8 mouse cellular contexts compared by ENCODE assay signal in genomic region chr10:127380767-127381742, GRCm38 (mm10). TPM values are rescaled to one million over a fixed set of nuclear protein-coding genes. Genes with fewer than 3 reads are reported as not detected.
A peak's percentile ranks its signal among the peaks of the same experiment; 100 is the strongest.
DNase-seq lines count a peak whose midpoint lies in the region; ATAC-seq and TF ChIP-seq lines count a peak whose summit lies in the region.

No protein-coding gene starts in this region.

- no peaks in the 10 kb centered on the region for H3K36me3 ChIP-seq in hindbrain, embryonic 15.5 days

- WGBS in hindbrain, embryonic 15.5 days, result 2% methylated on average over 29 of the region's 79 CpGs

- peak; percentile 79 for DNase-seq in NIH3T3 (ENCODE audit: low read depth)
- peak; percentile 40 for DNase-seq in cerebellum, adult 8-10 months
- DNase-seq in forelimb bud, embryonic 11.5 days (ENCODE audit: low read depth, low spot score), result peak; percentile 72
- peak; percentile 47 to 51 for DNase-seq in left cerebral cortex, adult 2 months (ENCODE audit: extremely low spot score in 1 of 2, low spot score in 2 of 2)
- peak; percentile 22 to 46 for DNase-seq in right cerebral cortex, adult 2 months (ENCODE audit: low spot score in 2 of 2)
- peak; percentile 63 for DNase-seq in urinary bladder, postnatal 14 days (ENCODE audit: low spot score)

- no peaks in the 10 kb centered on the region for H3K27me3 ChIP-seq in hindbrain, embryonic 15.5 days

- peak; percentile 88 for ATAC-seq in hindbrain, embryonic 15.5 days (ENCODE audit: low FRiP score, low read depth)
- peak; percentile 68 for ATAC-seq in megakaryocyte, adult 5-6 weeks (ENCODE audit: poor library complexity, severe bottlenecking)

- peak overlapping the region; percentile 92 for H3K27ac ChIP-seq in hindbrain, embryonic 15.5 days (replicated peaks)
- peak overlapping the region; percentile 94 for H3K27ac ChIP-seq in left cerebral cortex, adult 2 months

- intact Hi-C loops in left cerebral cortex, adult 2 months (cut with DNase I), result loop anchor here (1.0 to 2.0 kb wide), 3 partner anchors 27 to 40 kb away; partner anchors contain the start of gene Inhbe

- H3K4me1 ChIP-seq in hindbrain, embryonic 15.5 days (replicated peaks), result peaks cover 17% of the 10 kb centered on the region

- H3K9me3 ChIP-seq in hindbrain, embryonic 15.5 days, result no peaks in the 10 kb centered on the region

- H3K9ac ChIP-seq in hindbrain, embryonic 15.5 days, result peak overlapping the region; percentile 77

- no peak; the same call in 1 of the 2 replicates for TF ChIP-seq CTCF in left cerebral cortex, adult 2 months (IDR thresholded peaks at IDR 0.05)

- peak overlapping the region; percentile 75 for H3K4me3 ChIP-seq in hindbrain, embryonic 15.5 days
- peak overlapping the region; percentile 80 for H3K4me3 ChIP-seq in left cerebral cortex, adult 2 months

- H3K4me2 ChIP-seq in hindbrain, embryonic 15.5 days, result peak overlapping the region; percentile 69

RNA-seq across cellular contexts. Expression of gene R3hdm2, which starts 0.9 kb away (rescaled TPM):
- polyA plus RNA-seq in hindbrain, embryonic 15.5 days (2015; fragmentation: Nextera tagmentation; extraction: Ambion mirVana), result 38.8 and 41.9 TPM in 2 replicates
- total RNA-seq in left cerebral cortex, adult 2 months (2021), result 100 to 1,000 TPM; 365 to 382 TPM
- total RNA-seq in megakaryocyte, adult 5-6 weeks (2015), result 87.2 and 101 TPM in 2 replicates
- total RNA-seq in megakaryocyte, adult 5-6 weeks (2017), result 30.6 and 41.3 TPM in 2 replicates

RNA-seq across cellular contexts. Expression of gene Inhbc, which starts 10.8 kb away (rescaled TPM):
- polyA plus RNA-seq in hindbrain, embryonic 15.5 days (2015; fragmentation: Nextera tagmentation; extraction: Ambion mirVana), result not detected in 2 replicates
- total RNA-seq in left cerebral cortex, adult 2 months (2021), result not detected
- not detected in 2 replicates for total RNA-seq in megakaryocyte, adult 5-6 weeks (2015)
- total RNA-seq in megakaryocyte, adult 5-6 weeks (2017), result not detected in 2 replicates

RNA-seq across cellular contexts. Expression of gene Inhbe, which starts 26.8 kb away (rescaled TPM):
- 0.09 TPM in 1 of 2 replicates, not detected in the other for polyA plus RNA-seq in hindbrain, embryonic 15.5 days (2015; fragmentation: Nextera tagmentation; extraction: Ambion mirVana)
- under 1 TPM in 1 of 2 experiments, not detected in 1; 0.29 TPM for total RNA-seq in left cerebral cortex, adult 2 months (2021)
- total RNA-seq in megakaryocyte, adult 5-6 weeks (2015), result not detected in 2 replicates
- 0.04 TPM in 1 of 2 replicates, not detected in the other for total RNA-seq in megakaryocyte, adult 5-6 weeks (2017)

RNA-seq across cellular contexts. Expression of gene Gli1, which starts 39.3 kb away (rescaled TPM):
- polyA plus RNA-seq in hindbrain, embryonic 15.5 days (2015; fragmentation: Nextera tagmentation; extraction: Ambion mirVana), result 1.6 and 2.0 TPM in 2 replicates
- 1 to 10 TPM; 3.3 to 4.5 TPM for total RNA-seq in left cerebral cortex, adult 2 months (2021)
- not detected in 2 replicates for total RNA-seq in megakaryocyte, adult 5-6 weeks (2015)
- total RNA-seq in megakaryocyte, adult 5-6 weeks (2017), result not detected in 2 replicates

RNA-seq across cellular contexts. Expression of gene Arhgap9, which starts 59.3 kb away (rescaled TPM):
- polyA plus RNA-seq in hindbrain, embryonic 15.5 days (2015; fragmentation: Nextera tagmentation; extraction: Ambion mirVana), result 0.86 and 1.5 TPM in 2 replicates
- 1 to 10 TPM in 1 of 2 experiments, under 1 TPM in 1; 0.47 to 1.2 TPM for total RNA-seq in left cerebral cortex, adult 2 months (2021)
- 135 and 138 TPM in 2 replicates for total RNA-seq in megakaryocyte, adult 5-6 weeks (2015)
- total RNA-seq in megakaryocyte, adult 5-6 weeks (2017), result 96.8 and 108 TPM in 2 replicates

Comparison
In these comparisons a context has a peak if more than half of its experiments do, and no peak if none do; other contexts are left out.
1. Peak in every context shown above with its lines: DNase-seq, ATAC-seq, H3K4me3 ChIP-seq and H3K27ac ChIP-seq.